Mouse (Mus musculus) heart, postnatal 0 days (tissue): ENCODE measurements around the gene Ccdc155.

Experiments
- CTCF ChIP-seq: IDR thresholded peaks from 2 replicates; pipeline ENCODE4 v1.5.1; 2016; ENCODE audit warnings: antibody characterized with exemption, control low read depth, low read depth
- EP300 ChIP-seq: IDR thresholded peaks from 2 replicates; pipeline ENCODE4 v1.6.1; 2016; ENCODE audit warnings: antibody characterized with exemption, low read depth

DNA sequence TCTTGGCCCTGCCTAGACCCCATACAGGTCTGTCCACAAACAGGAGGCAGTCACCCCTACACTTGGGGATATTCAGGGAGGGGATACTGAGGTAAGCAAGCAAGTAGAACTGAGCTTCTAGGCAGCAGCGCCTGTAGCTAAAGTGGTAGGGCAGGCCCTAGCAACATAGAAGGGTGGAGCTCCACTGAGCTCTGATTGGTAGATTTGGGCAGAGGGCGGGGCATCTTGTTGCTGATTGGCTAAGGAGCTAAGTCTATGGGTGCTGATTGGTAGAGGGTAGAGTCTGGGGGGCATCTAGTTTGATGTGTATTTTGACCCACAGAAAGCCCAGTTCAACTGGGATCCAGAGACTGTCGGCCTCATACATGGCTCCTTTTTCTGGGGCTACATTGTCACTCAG, 35.2 kb downstream of the Ccdc155 start:
- TF ChIP-seq CTCF = no peak
- TF ChIP-seq EP300 = no peak
